Mouse (Mus musculus) MEL (cell line): ENCODE data around the gene Rab44. TPM values are rescaled to one million over a fixed set of nuclear protein-coding genes. Genes with fewer than 3 reads are reported as not detected.

Experiments used
- DNase-seq: peaks from one replicate; pipeline ENCODE4 v3.0.0; 2011; ENCODE audit warnings: low read depth, low spot score
- H3K27ac ChIP-seq: 2 replicates; pipeline ENCODE4 v1.5.1; 2012; ENCODE audit warnings: low read depth, mild to moderate bottlenecking, control low read depth, low read length, moderate library complexity; ENCODE audit not compliant: control insufficient read depth
- H3K27me3 ChIP-seq, 2 experiments: fragments of 150-350 bp in 1 of 2; sonication (generic) in 1 of 2; 2 replicates each; pipeline ENCODE4 v1.6.1; 2012; ENCODE audit warnings: low read length in 2 of 2, mild to moderate bottlenecking in 2 of 2, improper control_type of control experiment in 1 of 2, moderate library complexity in 1 of 2; ENCODE audit not compliant: insufficient read depth in 2 of 2, control insufficient read depth in 1 of 2
- H3K36me3 ChIP-seq, 2 experiments: 2 replicates each; pipeline ENCODE4 v1.6.1; 2012 to 2014; ENCODE audit warnings: low read length in 2 of 2, improper control_type of control experiment in 1 of 2, inconsistent platforms in 1 of 2, mild to moderate bottlenecking in 1 of 2; ENCODE audit not compliant: insufficient read depth in 2 of 2, control insufficient read depth in 1 of 2
- H3K4me1 ChIP-seq, 2 experiments: fragments of 150-350 bp in 1 of 2; sonication (generic) in 1 of 2; 2 replicates each; pipeline ENCODE4 v1.6.1; 2012; ENCODE audit warnings: low read length in 2 of 2, improper control_type of control experiment in 1 of 2, mild to moderate bottlenecking in 1 of 2; ENCODE audit not compliant: insufficient read depth in 2 of 2, control insufficient read depth in 1 of 2
- H3K4me3 ChIP-seq, 2 experiments: fragments of 150-350 bp in 1 of 2; sonication (generic) in 1 of 2; 2 replicates each; pipeline ENCODE4 v1.5.1; 2012; ENCODE audit warnings: low read depth in 2 of 2, low read length in 2 of 2, mild to moderate bottlenecking in 2 of 2, moderate library complexity in 2 of 2, control low read depth in 1 of 2, improper control_type of control experiment in 1 of 2; ENCODE audit not compliant: control insufficient read depth in 1 of 2, insufficient read depth in 1 of 2
- H3K79me2 ChIP-seq: 2 replicates; pipeline ENCODE4 v1.6.1; 2012; ENCODE audit warnings: mild to moderate bottlenecking, low read length, moderate library complexity; ENCODE audit not compliant: control insufficient read depth, poor library complexity, insufficient read depth
- H3K9ac ChIP-seq: 2 replicates; pipeline ENCODE4 v1.6.1; 2012; ENCODE audit warnings: low read depth, mild to moderate bottlenecking, control low read depth, low read length, moderate library complexity; ENCODE audit not compliant: control insufficient read depth, poor library complexity, severe bottlenecking
- H3K9me3 ChIP-seq: fragments of 150-350 bp; sonication (generic); replicated peaks from 2 replicates; pipeline ENCODE4 v1.6.1; 2012; ENCODE audit warnings: mild to moderate bottlenecking, low read length, improper control_type of control experiment, moderate library complexity; ENCODE audit not compliant: insufficient read depth
- CHD1 ChIP-seq: IDR thresholded peaks from 2 replicates; pipeline ENCODE4 v1.6.1; 2012; ENCODE audit warnings: low read depth, mild to moderate bottlenecking, inconsistent platforms, low read length, improper control_type of control experiment
- CHD2 ChIP-seq: IDR thresholded peaks from 2 replicates; pipeline ENCODE4 v1.6.1; 2011; ENCODE audit warnings: low read length, improper control_type of control experiment
- CTCF ChIP-seq, 3 experiments: IDR thresholded peaks in 2 of 3; conservative IDR thresholded peaks in 1 of 3; 2 replicates each; pipeline ENCODE4 v1.5.1; 2011 to 2012; ENCODE audit warnings: low read length in 3 of 3, low read depth in 2 of 3, mild to moderate bottlenecking in 2 of 3, improper control_type of control experiment in 1 of 3, inconsistent platforms in 1 of 3, mixed read lengths in 1 of 3, moderate library complexity in 1 of 3; ENCODE audit not compliant: control insufficient read depth in 1 of 3, insufficient read depth in 1 of 3, poor library complexity in 1 of 3, severe bottlenecking in 1 of 3
- E2F4 ChIP-seq: IDR thresholded peaks from 2 replicates; pipeline ENCODE4 v1.6.1; 2011; ENCODE audit warnings: low read depth, low read length, improper control_type of control experiment, borderline replicate concordance
- ELF1 ChIP-seq: IDR thresholded peaks from 2 replicates; pipeline ENCODE4 v1.6.1; 2014; ENCODE audit warnings: low read depth, mild to moderate bottlenecking, inconsistent platforms, low read length, improper control_type of control experiment, moderate library complexity
- EP300 ChIP-seq, 2 experiments: IDR thresholded peaks; 2 replicates each; pipeline ENCODE4 v1.6.1; 2011; ENCODE audit warnings: improper control_type of control experiment in 2 of 2, low read length in 2 of 2, low read depth in 1 of 2, mild to moderate bottlenecking in 1 of 2
- ETS1 ChIP-seq: IDR thresholded peaks from 2 replicates; pipeline ENCODE4 v1.6.1; 2012; ENCODE audit warnings: low read depth, mild to moderate bottlenecking, inconsistent platforms, low read length, improper control_type of control experiment, moderate library complexity
- GABPA ChIP-seq: IDR thresholded peaks from 2 replicates; pipeline ENCODE4 v1.6.1; 2012; ENCODE audit warnings: low read depth, mild to moderate bottlenecking, inconsistent platforms, low read length, improper control_type of control experiment, moderate library complexity
- GATA1 ChIP-seq: IDR thresholded peaks from 2 replicates; pipeline ENCODE4 v1.6.1; 2011; ENCODE audit warnings: low read depth, low read length, improper control_type of control experiment
- HCFC1 ChIP-seq: IDR thresholded peaks from 2 replicates; pipeline ENCODE4 v1.6.1; 2012; ENCODE audit warnings: low read depth, mild to moderate bottlenecking, inconsistent platforms, low read length, improper control_type of control experiment, moderate library complexity
- JUND ChIP-seq: IDR thresholded peaks from 2 replicates; pipeline ENCODE4 v1.6.1; 2011; ENCODE audit warnings: low read depth, mild to moderate bottlenecking, improper control_type of control experiment, low read length
- KAT2A ChIP-seq: conservative IDR thresholded peaks from 2 replicates; pipeline ENCODE4 v1.6.1; 2012; ENCODE audit warnings: low read depth, low read length, improper control_type of control experiment, inconsistent platforms
- MAFK ChIP-seq: IDR thresholded peaks from 2 replicates; pipeline ENCODE4 v1.6.1; 2011; ENCODE audit warnings: low read depth, mild to moderate bottlenecking, low read length, improper control_type of control experiment, borderline replicate concordance
- MAX ChIP-seq: IDR thresholded peaks from 2 replicates; pipeline ENCODE4 v1.6.1; 2011; ENCODE audit warnings: low read length, improper control_type of control experiment
- MAZ ChIP-seq: IDR thresholded peaks from 2 replicates; pipeline ENCODE4 v1.6.1; 2012; ENCODE audit warnings: low read depth, mild to moderate bottlenecking, inconsistent platforms, low read length, improper control_type of control experiment
- MEF2A ChIP-seq: IDR thresholded peaks from 2 replicates; pipeline ENCODE4 v1.6.1; 2014; ENCODE audit warnings: low read depth, mild to moderate bottlenecking, inconsistent platforms, low read length, improper control_type of control experiment; ENCODE audit not compliant: poor library complexity, insufficient replicate concordance, severe bottlenecking; ENCODE audit errors: extremely low read depth
- MYB ChIP-seq: IDR thresholded peaks from 2 replicates; pipeline ENCODE4 v1.6.1; 2011; ENCODE audit warnings: mild to moderate bottlenecking, low read depth, low read length, improper control_type of control experiment
- MYC ChIP-seq: IDR thresholded peaks from 2 replicates; pipeline ENCODE4 v1.6.1; 2011; ENCODE audit warnings: low read depth, mild to moderate bottlenecking, low read length, improper control_type of control experiment, moderate library complexity
- NELFE ChIP-seq: IDR thresholded peaks from 2 replicates; pipeline ENCODE4 v1.6.1; 2011; ENCODE audit warnings: low read depth, low read length, improper control_type of control experiment
- NRF1 ChIP-seq: IDR thresholded peaks from 2 replicates; pipeline ENCODE4 v1.6.1; 2014; ENCODE audit warnings: low read depth, mild to moderate bottlenecking, inconsistent platforms, low read length, improper control_type of control experiment, moderate library complexity; ENCODE audit not compliant: poor library complexity, insufficient read depth, severe bottlenecking
- POLR2AphosphoS2 ChIP-seq: IDR thresholded peaks from 2 replicates; pipeline ENCODE4 v1.6.1; 2011; ENCODE audit warnings: low read length, improper control_type of control experiment
- POLR2AphosphoS5 ChIP-seq: IDR thresholded peaks from 2 replicates; pipeline ENCODE4 v1.6.1; 2012; ENCODE audit warnings: low read depth, borderline replicate concordance, mild to moderate bottlenecking, inconsistent platforms, low read length, moderate library complexity, mixed read lengths
- RAD21 ChIP-seq: IDR thresholded peaks from 2 replicates; pipeline ENCODE4 v1.6.1; 2011; ENCODE audit warnings: mild to moderate bottlenecking, low read depth, low read length, improper control_type of control experiment
- RCOR1 ChIP-seq: IDR thresholded peaks from 2 replicates; pipeline ENCODE4 v1.6.1; 2012; ENCODE audit warnings: low read depth, mild to moderate bottlenecking, inconsistent platforms, low read length, improper control_type of control experiment
- SIN3A ChIP-seq: IDR thresholded peaks from 2 replicates; pipeline ENCODE4 v1.6.1; 2012; ENCODE audit warnings: low read length, improper control_type of control experiment, inconsistent platforms
- SMC3 ChIP-seq: IDR thresholded peaks from 2 replicates; pipeline ENCODE4 v1.6.1; 2011; ENCODE audit warnings: low read depth, low read length, improper control_type of control experiment
- TAL1 ChIP-seq: IDR thresholded peaks from 2 replicates; pipeline ENCODE4 v1.6.1; 2012; ENCODE audit warnings: mild to moderate bottlenecking, inconsistent platforms, low read length, moderate library complexity, mixed read lengths
- TBP ChIP-seq: IDR thresholded peaks from 2 replicates; pipeline ENCODE4 v1.8.0; 2011; ENCODE audit warnings: low read depth, low read length, improper control_type of control experiment
- UBTF ChIP-seq: IDR thresholded peaks from 2 replicates; pipeline ENCODE4 v1.6.1; 2012; ENCODE audit warnings: low read depth, mild to moderate bottlenecking, inconsistent platforms, low read length, improper control_type of control experiment, moderate library complexity, borderline replicate concordance; ENCODE audit not compliant: insufficient read depth
- USF1 ChIP-seq: IDR thresholded peaks from 2 replicates; pipeline ENCODE4 v1.6.1; 2014; ENCODE audit warnings: low read depth, mild to moderate bottlenecking, inconsistent platforms, low read length, improper control_type of control experiment, moderate library complexity
- USF2 ChIP-seq, 2 experiments: IDR thresholded peaks; 2 replicates each; pipeline ENCODE4 v1.6.1; 2011 to 2012; ENCODE audit warnings: improper control_type of control experiment in 2 of 2, low read length in 2 of 2, borderline replicate concordance in 1 of 2, inconsistent platforms in 1 of 2, low read depth in 1 of 2, mild to moderate bottlenecking in 1 of 2; ENCODE audit not compliant: insufficient read depth in 1 of 2
- ZC3H11A ChIP-seq: IDR thresholded peaks from 2 replicates; pipeline ENCODE4 v1.6.1; 2012; ENCODE audit warnings: low read depth, mild to moderate bottlenecking, inconsistent platforms, low read length, improper control_type of control experiment
- ZKSCAN1 ChIP-seq: IDR thresholded peaks from 2 replicates; pipeline ENCODE4 v1.6.1; 2012; ENCODE audit warnings: low read depth, mild to moderate bottlenecking, inconsistent platforms, low read length, improper control_type of control experiment, moderate library complexity
- ZMIZ1 ChIP-seq: IDR thresholded peaks from 2 replicates; pipeline ENCODE4 v1.6.1; 2012; ENCODE audit warnings: low read depth, mild to moderate bottlenecking, inconsistent platforms, low read length, improper control_type of control experiment, moderate library complexity
- polyA plus RNA-seq, 2 experiments: library from polyadenylated mRNA; stranded (reverse) in 1 of 2; unstranded in 1 of 2; fragments of >175 nt in 1 of 2; fragments of >200 nt in 1 of 2; gene quantifications; 2 replicates each; pipeline versions ENCODE4 v1.2.1 to v1.2.4; 2012; ENCODE audit warnings: low replicate concordance in 2 of 2, low read depth in 1 of 2; ENCODE audit not compliant: insufficient read length in 2 of 2, insufficient read depth in 1 of 2, missing spikeins in 1 of 2
- total RNA-seq: library from RNA; depleted of rRNA; stranded (reverse); fragments of 300-350 nt; gene quantifications from 2 replicates; pipeline ENCODE4 v1.2.3, GENCODE M21; 2012

The Rab44 gene
- total and polyA plus RNA-seq, 3 experiments, result 7.0 to 9.5 TPM; not detected in 1

DNA sequence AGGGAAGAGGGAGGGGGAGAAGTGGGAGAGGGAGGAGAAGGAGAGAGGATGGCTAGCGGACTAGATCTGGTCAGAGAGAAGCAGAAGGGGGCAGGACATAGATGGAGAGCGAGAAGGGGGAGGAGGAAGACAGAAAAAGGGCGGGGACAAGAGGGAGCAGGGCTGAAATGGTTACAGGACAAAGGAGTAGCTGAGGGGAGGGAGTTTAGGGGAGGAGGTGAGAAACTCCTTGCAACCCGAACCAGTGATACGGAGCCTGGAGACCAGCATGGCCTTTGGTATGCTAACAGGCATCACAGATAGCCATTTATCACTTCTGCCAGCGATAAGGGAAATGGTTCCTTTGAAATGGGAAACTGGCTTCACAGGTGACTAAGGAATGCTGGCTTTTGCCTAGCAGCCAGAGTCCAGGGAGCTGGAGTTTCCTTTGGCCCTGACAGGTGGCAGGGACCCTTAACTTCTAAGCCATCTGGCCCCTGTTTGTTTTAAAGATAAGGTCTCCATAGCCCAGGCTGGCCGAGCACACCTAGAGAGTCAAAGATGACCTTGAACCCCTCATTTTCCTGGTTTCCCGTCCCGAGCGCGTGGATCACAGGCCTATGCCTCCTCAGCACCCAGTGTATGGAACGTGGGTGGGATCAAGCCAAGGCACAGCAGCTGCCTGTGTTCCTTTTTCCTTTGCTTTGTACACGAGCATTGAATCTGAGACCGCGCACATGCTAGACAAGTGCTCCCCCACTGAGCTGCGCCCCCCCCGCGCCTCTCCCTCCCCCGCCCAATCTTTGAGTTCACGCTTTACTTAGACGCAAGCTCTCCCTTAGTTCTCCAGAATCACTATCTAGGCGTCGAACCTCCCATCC is 33.0 kb upstream of the Rab44 start:
- Histone ChIP-seq H3K36me3 (peaks cover 0 to 15% of the 10 kb centered on the region in 2 experiments; a peak in 2 of 4 replicates), H3K79me2 (peaks cover 5% of the 10 kb centered on the region; the same call in 1 of the 2 replicates), H3K9ac (peak overlapping the region; percentile 97), H3K27ac (peak overlapping the region; percentile 99), H3K9me3 (no peaks in the 10 kb centered on the region), H3K4me1 (peaks cover 12 to 20% of the 10 kb centered on the region in 2 experiments), H3K27me3 (no peaks in the 10 kb centered on the region), H3K4me3 (peak overlapping the region; percentile 66 to 87)
- peak; percentile 91 for DNase-seq
- TF ChIP-seq ZC3H11A (no peak), ZMIZ1 (no peak), SMC3 (no peak), ETS1 (peak; percentile 55; the same call in 1 of the 2 replicates), EP300 (IDR thresholded peaks at IDR 0.05; ENCODE audit: low read depth in 1 of 2, low read length in 2 of 2) (0 out of 4 replicates have a peak, but pooled peaks of 1 of the 2 experiments have one; percentile 7), NRF1 (peak; percentile 26; the same call in 1 of the 2 replicates), KAT2A (no peak), MAFK (no peak), CTCF (IDR thresholded peaks at IDR 0.05 in 2 of 3, conservative IDR thresholded peaks at IDR 0.05 in 1 of 3; ENCODE audit: control insufficient read depth in 1 of 3, insufficient read depth in 1 of 3, low read depth in 2 of 3, low read length in 3 of 3, poor library complexity in 1 of 3, severe bottlenecking in 1 of 3) (no peak), MEF2A (no peak), RAD21 (no peak), RCOR1 (no peak), UBTF (no peak), CHD1 (no peak), CHD2 (no peak), POLR2AphosphoS2 (0 out of 2 replicates have a peak, but pooled peaks have one; percentile 26), MYC (peak; percentile 67; the same call in 1 of the 2 replicates), ZKSCAN1 (no peak), MAZ (peak; percentile 66), GABPA (no peak), JUND (no peak), SIN3A (no peak; the same call in 1 of the 2 replicates), USF1 (no peak), GATA1 (peak; percentile 65), USF2 (IDR thresholded peaks at IDR 0.05; ENCODE audit: borderline replicate concordance in 1 of 2, insufficient read depth in 1 of 2, low read depth in 1 of 2, low read length in 2 of 2) (no peak), E2F4 (no peak), MYB (no peak), NELFE (peak; percentile 53), TAL1 (0 out of 2 replicates have a peak, but pooled peaks have one; percentile 5), HCFC1 (no peak), MAX (peak; percentile 82), TBP (peak; percentile 34; the same call in 1 of the 2 replicates), ELF1 (no peak), POLR2AphosphoS5 (no peak; the same call in 1 of the 2 replicates)
